Mouse (Mus musculus) heart, adult 2 months (tissue): ENCODE data around the gene Nr0b2.

Source experiments
- CTCF ChIP-seq: fragments of 200-600 bp; IDR thresholded peaks from 2 replicates; pipeline ENCODE4 v1.8.1; 2022; ENCODE audit warnings: antibody characterized with exemption, mild to moderate bottlenecking, moderate library complexity
- POLR2A ChIP-seq: fragments of 200-500 bp; IDR thresholded peaks from 2 replicates; pipeline ENCODE4 v1.6.1; 2011; ENCODE audit warnings: mild to moderate bottlenecking, low read depth, low read length, control low read depth; ENCODE audit not compliant: insufficient read depth

- TF ChIP-seq POLR2A: no peak
- no peak for TF ChIP-seq CTCF
Measured at GRCm38 (mm10) chr4:133561622-133562021, 8.4 kb downstream of the Nr0b2 start.
